Mouse (Mus musculus) gastrocnemius, postnatal 36 days (tissue): Measurements from ENCODE around the gene Cpped1. TPM values are rescaled to one million over a fixed set of nuclear protein-coding genes. Genes with fewer than 3 reads are reported as not detected.

ENCODE experiments used
- DNase-seq, 2 experiments: peaks; one replicate each; pipeline ENCODE4 v3.0.0; 2022
- intact Hi-C: fragments of 180-260 bp; cut with DNase I; formaldehyde crosslinking; loops from one replicate; pipeline ENCODE4 v1.15.1; 2025
- total RNA-seq, 2 experiments: library from RNA; stranded (reverse); gene quantifications; 2 replicates each; pipeline ENCODE4 v1.2.3; 2021

Cpped1 gene
- total RNA-seq, 2 experiments from 2014 or later: 32.0 to 36.7 TPM

DNA sequence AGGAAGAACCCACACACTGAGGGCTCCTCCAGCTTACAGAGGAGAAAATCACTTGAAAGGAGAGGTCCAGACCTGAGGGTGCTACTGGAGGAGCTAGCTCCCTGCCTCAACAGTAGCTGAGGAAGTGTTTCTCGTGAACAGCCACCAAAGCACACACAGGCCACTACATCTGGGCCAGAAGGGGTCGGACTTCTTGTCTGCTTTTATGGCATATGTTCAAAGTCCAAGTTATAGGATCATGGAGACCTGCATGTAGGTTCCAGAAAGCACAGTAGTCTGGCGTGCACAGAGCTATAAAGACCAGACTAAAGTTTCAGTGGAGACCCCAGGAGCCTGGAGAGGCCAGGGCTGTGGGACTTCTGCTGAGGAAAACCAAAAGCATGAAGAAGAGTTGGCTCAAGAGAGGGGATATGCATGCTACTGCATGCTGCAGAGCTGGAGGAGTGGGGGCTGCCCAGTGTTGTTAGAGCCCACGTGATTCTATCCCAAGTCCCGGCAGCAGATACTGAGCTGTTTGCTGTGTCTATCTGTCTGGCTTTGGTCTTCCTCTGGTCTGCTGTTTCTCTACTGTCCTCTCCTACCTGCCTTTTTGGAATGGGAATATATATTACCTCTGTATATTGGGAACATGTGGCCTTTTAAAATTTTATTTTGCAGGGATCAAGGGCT, 60.1 kb downstream of the Cpped1 start:
- intact Hi-C loops: no loop called here
- no peak for DNase-seq

DNA sequence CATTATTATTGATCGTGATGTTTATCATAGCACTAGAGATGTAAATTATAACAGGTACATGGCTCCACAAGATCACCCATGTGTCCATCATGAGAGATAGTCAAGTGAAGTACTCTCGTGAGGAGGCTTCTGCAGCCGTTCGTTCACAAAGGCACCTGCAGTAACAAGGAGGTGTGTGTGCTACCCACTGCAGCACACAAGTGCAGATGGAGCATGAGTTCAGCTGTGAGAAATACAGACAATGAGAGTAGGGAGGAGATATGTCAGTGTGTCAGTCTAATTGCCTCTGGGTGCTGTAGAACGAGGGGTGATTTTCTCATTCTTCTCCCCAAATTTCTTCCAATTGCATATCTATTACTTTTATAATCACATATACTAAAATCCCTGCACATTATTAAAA, 63.9 kb downstream of the Cpped1 start:
- no peak for DNase-seq
- intact Hi-C loops: no loop called here

DNA sequence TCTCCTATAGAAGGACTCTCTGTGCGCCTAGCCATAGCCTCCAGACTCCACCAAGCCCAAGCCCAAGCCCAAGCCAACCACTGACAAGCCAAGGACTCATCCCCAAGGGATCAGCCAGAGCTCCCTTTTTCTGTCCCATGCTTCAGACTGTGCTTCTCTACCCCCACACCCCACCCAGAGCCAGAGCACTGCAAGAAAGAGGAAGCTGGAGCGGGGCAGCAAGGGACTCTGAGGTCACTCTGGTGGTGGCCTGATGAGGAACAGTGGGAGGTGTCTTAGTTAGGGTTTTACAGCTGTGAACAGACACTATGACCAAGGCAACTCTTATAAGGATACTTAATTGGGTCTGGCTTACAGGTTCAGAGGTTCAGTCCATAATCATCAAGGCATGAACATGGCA, 65.8 kb downstream of the Cpped1 start:
- no peak for DNase-seq
- intact Hi-C loops: no loop called here

DNA sequence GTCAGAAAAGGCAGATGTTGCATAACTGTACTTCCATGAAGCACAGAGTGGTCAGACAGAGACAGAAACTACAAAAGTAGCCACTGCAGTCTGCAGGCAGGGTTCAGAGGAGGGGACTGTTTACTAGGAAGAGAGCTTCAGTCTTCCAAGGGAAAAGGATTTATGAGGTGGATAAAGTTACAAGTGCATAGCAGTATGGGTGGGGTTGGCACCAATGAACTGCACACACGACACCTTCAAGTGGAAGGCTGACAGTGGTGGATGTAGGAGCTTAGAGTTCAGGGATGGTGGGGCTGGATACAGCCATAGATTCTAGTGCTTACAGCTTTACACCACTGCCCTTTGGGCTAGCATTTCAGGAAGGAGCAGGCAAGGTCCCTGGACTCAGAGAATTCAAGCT, 75.8 kb downstream of the Cpped1 start:
- intact Hi-C loops: no loop called here

DNA sequence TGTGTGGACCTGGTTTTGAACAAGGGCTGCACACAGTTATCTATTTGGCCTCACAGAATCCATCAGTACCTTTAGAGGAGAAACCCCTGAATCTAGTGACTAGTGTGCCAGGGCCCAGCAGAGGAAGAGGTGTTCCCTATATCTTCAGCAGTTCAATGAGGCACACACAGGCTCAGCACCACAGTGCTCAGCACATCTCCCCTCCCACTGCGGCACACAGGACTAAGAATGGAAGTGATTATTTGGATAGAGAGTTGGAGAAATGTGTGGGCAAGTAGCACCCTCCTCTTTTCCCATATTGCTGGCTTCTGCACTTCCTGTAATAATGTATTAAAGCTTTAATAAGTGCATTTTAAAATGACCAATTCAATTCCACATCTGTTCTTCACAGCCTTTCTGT, 80.4 kb downstream of the Cpped1 start:
- no peak for DNase-seq
- intact Hi-C loops: no loop called here

More for the DNA sequence above, 75.8 kb downstream of the Cpped1 start:
- DNase-seq: no peak

DNA sequence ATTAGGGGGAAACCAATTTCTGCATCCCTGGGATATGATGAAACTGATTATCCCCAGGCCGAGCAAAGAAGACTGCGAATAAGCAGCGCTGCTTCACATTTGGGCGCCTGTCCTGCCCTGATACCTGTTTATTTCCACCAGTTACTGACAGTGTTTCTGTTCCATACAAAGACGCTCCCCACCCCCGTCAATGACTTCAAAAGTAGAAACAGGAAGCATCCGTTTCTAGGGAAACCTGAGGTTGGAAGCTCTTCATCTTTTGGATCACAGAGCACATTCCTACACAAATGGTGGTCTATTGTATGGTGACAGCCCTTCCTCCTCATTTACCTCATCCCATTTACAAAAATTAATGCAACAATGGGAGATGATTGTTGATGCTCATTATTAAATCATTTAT, 84.4 kb downstream of the Cpped1 start:
- no peak for DNase-seq
- intact Hi-C loops: no loop called here

DNA sequence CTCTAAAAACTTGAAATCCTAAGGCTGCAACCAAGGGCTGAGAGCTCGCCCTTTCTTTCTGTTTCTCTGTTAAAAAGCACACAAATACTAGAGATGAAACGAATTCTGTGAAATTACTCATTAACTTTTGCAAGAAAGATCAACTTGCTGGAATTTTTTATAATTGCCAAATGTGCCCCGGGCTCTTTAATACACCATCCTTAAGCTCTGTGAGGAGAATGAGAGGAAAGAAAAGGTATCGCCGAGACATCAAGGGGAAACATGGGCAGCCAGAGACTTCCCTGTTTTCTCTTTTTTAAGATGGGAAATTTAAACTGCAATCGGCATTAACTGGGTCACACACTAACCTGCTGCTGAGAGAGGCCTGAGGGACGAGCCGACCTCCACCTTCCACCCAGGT, 84.9 kb downstream of the Cpped1 start:
- DNase-seq: no peak
- intact Hi-C loops: no loop called here

DNA sequence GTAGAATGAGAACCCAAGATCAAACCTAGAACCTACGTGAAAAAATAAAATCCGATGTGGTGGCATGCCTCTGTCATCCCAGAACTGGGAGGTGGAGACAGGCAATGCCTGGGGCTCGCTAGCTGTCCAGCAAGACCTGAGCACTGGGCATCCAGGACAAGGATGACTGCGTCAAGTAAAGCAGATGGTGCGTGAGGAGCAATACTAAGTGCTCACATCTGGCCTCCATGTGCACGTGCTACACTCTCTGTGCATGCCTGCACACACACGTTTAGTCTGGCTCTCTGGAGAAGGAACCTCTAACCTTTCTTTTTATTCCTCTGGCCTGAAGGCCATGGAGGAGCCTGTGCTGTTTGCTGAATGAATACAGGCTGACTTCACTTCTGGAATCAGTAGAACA, 88.5 kb downstream of the Cpped1 start:
- no peak for DNase-seq
- intact Hi-C loops: loop anchor here (1.0 kb wide), 1 partner anchor 19 kb away; no protein-coding TSS in a partner anchor

DNA sequence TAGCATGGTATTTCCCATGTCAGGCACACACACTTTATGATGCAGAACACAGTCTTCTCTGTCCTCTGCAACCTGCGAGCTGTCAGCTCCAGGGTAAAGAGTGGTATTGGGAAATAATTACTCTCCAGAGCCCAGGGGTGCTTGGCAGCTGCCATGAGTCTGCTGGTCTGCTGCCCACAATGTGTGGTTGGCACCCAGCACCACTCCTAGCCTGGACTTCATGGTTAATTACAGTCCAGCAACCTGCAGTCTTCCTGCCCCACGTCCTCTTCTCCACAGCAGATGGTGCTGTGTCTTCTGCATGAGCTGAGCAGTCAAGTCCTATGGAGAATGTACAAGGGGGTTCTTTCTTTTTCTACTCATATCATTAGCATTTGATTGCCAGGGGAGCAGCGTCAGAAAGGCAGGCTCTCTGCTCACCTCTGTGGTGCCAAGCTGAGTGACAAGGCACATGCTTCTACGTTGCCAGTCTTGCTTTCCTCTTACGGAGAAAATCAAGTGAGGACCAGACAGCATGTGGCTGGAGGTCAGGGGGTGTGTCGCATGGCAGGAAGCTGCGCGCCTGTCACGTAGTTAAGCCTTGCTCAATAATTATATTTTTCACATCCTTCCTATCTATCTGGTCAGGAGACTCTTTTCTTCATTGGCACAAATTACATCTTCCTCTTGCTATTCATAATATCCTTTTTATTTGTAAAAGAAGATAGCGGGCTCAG, 94.2 kb downstream of the Cpped1 start:
- no peak for DNase-seq

DNA sequence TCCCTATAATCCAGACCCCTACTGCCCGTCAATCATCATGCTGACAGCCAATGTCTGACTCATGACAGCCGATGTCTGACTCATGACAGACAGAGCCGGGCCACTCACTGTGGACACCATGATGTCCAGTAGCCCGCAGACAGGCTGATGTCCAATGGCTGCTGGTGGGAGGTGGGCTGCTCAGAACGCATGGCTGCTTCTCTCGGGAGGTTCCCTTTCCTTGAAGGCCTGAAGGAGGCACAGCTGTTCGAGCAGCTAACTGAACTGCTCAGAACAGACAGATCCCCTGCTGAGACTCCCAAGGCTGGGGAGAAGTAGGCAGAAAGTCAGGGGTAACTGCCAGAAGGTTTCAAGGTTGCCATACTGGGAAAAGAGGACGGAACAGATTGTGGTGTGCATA, 97.1 kb downstream of the Cpped1 start:
- no peak for DNase-seq
- intact Hi-C loops: no loop called here

More for the DNA sequence above, 94.2 kb downstream of the Cpped1 start:
- intact Hi-C loops: no loop called here

DNA sequence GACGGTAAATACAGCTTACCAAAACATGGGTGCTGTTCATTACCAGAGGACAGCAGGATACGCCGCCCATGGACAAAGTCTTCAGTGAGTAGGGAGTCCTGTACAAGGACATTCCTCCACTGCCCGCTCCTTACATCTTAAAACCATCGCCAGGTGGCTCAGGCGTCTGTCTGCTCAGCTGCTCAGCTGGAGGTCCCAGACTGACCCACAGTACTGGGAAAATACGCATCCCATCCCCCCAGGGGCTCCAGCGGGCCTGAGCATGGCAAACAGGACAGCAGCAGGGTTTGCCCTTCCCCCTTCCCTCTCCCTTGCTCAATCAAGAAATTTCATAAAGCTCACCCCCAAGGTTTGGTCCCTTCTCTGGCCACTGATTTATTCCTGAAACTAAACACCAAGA, 99.6 kb downstream of the Cpped1 start:
- intact Hi-C loops: no loop called here
- DNase-seq: no peak

DNA sequence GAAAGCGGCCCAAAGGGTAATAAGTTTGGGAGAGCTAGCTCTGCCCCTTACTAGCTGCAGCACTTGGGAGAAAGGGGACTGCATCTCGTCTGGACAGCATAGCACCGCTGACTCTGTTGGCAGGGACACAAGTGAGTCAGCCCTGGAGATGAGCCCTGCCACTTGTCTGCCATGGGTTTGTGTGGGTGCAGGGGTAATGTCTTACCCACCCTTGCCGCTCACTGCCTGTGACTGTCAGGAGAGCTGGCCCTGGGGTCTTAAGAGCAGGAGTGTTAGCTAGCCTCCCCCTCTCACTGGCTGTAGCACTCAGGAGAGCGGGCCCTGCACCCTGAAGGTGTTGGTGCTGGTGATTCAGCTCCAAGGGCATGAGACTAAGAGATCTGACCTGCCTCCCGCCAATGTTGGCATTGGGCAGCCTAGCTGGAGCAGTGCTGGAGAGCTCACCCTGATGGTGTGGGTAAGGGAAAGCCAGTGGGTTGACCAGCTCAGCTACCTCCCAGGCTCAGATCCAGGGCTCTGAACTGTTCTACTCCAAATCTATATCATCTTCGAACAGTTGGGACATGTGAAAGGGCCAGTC, 107.2 kb downstream of the Cpped1 start:
- intact Hi-C loops: loop anchor here (1.0 kb wide), 1 partner anchor 18 kb away; no protein-coding TSS in a partner anchor
- DNase-seq: no peak

DNA sequence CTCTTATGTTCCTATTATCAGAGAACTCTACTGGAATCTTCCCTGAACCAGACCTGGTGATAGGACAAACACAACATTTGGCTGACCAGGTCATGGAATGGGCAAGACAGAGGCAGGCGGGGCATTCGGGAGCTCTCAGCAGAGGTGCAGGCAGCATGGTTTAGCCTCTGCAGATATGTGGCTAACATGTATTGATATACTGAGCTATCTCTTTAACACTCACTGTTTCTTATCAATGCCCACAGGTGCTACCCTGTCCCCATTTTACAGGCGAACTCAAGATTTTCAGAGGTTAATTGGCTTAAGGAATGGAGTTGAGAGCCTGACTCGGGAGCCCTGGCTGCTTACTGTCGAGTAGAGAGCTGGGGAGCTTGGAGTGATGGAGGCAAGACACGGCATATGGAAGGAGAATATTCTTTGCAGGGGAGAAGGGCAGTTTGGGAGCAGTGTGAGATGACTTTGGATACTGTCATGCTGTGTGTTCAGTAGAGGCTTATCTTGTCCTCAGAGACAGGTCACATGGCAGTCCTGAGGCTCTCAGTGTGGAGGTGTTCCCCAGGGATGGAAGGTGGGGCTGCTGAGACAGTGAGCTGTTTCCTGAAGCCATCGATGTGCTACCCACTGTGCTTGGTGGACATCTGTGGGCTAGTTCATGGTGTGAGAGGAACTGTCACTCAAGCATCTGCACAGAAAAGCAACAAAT, 113.3 kb downstream of the Cpped1 start:
- intact Hi-C loops: no loop called here
- DNase-seq: no peak

DNA sequence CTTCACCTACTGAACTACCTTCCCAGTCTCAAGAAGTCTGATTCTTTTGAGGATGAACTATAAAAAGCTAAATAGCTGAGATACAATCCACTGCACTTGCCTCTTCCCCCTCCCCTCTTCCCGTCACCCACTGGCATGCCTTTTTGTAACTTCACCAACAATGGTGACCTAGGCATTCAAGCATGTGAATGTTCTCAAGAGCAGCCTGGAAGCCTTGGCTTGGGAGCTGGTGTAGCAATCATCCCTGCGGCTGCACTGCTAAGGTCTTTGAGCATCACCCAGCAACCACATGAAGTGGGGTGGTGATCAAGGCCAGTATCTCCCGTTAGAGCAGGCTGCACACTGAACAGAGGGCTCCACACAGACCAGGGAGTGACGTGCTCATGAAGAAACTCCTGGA, 114.6 kb downstream of the Cpped1 start:
- intact Hi-C loops: no loop called here
- no peak for DNase-seq

DNA sequence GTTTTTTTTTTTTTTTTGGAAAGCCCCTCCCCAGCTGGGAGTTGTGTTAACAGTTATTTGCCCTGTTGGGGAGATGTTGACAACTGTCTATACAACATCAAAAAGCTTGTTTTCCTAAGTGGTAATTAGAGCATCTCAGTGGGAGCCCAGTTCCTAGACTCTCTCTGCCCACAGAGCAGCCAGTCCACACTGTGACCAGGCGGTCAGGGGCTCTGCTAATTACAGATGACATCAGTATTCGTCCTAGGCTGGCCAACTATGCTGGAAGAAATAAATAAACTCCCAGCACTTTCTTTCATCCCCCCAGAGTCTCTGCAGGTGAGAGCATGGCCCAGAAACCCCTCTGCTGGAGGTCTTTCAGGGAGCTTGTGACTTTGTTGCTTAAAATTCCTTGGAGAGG, 115.9 kb downstream of the Cpped1 start:
- intact Hi-C loops: no loop called here
- no peak for DNase-seq

DNA sequence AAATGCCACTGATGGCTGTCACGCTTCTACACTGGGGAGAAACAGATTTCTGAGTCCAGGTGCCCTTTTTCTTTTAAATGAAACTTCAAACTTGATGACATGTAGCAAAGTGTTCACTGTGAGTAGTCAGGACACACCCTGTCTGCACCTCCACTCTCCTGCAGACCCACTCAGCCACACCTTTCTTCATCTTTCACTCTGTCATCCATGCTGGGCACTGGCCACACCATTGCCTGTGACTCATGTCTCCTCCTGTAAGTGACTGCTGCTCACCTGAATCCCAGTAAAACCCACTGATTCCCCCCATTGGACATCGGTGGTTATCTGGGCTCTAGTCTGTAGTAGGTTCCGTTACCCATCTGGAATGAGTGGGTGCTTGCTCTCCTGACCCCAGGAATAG, 118.8 kb downstream of the Cpped1 start:
- intact Hi-C loops: no loop called here
- no peak for DNase-seq

DNA sequence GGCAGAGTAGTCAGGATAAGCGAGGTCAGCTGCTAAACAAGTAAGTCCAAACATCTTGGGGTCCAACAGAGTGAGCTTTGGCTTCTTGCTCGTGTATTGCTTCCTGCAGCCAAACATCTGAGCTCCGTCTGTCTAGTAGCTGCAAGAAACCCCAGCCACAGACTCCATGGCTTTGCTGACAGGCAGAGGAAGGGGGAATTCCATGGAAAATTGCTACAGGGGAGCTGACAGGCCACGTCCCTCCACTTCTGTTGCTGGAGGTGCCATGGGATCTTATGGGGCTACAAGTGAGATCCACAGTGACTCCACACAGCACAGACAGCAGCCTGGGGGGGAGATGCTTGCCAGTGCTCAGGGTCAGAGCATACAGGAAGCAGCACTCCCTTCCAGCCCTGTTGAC, 123.4 kb downstream of the Cpped1 start:
- intact Hi-C loops: no loop called here
- DNase-seq: no peak

DNA sequence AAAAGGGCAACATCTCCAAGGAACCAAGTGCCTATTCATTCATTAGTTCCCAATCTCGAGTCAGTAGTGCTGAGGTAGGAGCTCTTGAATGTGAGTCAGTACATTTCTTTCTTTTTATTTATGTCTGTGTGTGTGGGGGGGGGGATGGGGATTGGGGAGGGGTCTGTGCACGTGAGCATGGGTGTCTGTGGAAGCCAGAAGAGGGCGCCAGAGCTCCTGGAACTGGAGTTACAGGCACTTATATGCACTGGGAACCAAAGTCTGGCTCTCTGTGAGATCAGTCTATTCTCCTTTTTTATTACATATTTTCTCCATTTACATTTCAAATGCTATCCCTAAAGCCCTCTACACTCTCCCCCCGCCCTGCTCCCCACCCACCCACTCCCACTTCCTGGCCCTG, 124.9 kb downstream of the Cpped1 start:
- intact Hi-C loops: no loop called here
- DNase-seq: no peak

DNA sequence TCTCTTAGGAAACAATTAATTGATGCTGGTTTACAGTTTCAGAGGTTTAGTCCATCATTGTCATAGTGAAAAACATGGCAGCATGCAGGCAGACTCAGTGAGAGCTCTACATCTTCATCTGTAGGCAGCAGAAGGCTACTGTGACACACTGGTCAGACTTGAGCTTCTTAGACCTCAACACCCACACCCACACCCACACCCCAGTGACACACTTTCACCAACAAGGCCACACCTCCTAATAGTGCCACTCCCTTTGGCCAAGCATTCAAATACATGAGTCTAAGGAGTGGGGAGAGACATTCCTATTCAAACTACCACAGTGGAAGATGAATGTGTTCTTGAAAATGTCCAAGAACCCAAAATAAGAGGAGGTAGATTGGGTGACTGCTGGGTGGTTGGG, 125.9 kb downstream of the Cpped1 start:
- no peak for DNase-seq
- intact Hi-C loops: no loop called here

DNA sequence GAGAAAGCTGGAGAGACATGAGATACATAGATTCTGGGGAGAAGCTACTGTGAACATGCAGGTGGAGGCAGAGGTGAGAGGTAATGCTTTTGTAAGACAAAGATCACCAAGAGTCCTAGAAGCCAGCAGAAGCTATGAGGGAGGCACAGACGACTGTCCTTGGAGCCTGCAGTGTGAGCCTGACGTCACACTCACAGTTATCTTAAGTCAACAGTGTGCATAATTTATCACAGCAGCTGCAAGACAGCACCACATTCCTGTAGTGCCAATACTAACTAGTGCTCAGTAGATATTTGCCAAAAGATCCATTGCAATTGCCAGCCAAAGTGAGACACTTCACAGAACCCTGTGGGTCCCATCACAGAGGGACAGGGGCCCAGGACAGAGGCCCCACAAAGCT, 127.2 kb downstream of the Cpped1 start:
- intact Hi-C loops: no loop called here
- DNase-seq: no peak

DNA sequence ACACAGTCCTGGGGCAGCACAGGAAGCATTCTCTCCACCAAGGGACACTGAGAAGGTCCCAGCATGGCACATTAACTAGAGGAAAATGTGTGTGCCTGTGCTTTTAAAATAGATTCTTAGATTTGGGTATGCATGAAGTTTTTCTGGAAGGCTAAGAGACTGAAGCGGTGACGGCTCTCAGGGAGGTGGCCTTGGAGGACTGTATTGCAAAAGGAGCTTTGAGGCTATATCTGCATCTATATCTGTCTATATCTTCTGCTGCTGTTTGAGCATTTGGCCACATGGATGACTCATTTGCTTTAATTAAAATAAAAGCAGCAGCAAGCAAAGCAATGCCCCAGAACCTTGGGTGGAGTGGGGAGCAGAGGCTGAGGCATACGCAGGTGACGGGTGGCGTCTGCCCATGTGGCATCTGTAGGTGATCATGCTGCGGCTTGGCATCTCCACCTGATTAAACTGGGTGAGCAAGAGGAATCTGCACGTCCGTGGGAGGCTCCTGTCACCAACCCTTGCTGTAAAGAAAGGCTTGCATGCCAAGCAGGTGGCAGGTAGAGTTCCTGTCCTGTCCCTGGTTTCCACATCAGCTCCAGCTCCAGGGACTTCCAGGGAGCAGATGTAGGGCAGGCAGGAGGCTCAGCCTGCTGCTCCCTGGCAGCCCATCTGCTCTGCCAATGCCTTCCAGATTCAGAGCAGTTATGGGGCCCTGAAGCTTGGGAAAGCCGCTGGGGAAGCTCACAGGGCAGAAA, 130.4 kb downstream of the Cpped1 start:
- intact Hi-C loops: no loop called here
- DNase-seq: no peak
